Mouse (Mus musculus): Measurements from ENCODE around the gene Pdk4. TPM values are rescaled to one million over a fixed set of nuclear protein-coding genes. Genes with fewer than 3 reads are reported as not detected.

Gene Pdk4
- polyA plus RNA-seq, 1 experiment from 2014 or later: 2.1 TPM

GRCm38 (mm10) chr6:5441221-5441620 is 54.9 kb downstream of the Pdk4 start:
- no peak overlapping the region for H3K4me2 ChIP-seq
- peaks cover 11% of the 10 kb centered on the region for H3K4me1 ChIP-seq (replicated peaks; ENCODE audit: control insufficient read depth, insufficient read depth, low read length)
- no peak overlapping the region for H3K27ac ChIP-seq (ENCODE audit: low read depth, low read length)
- no peak for ATAC-seq (replicated peaks; ENCODE audit: low FRiP score)
- no peaks in the 10 kb centered on the region for H3K36me3 ChIP-seq (ENCODE audit: control insufficient read depth, insufficient read depth, low read length)
- no peak overlapping the region for H3K9ac ChIP-seq (ENCODE audit: low read depth, low read length)
- H3K4me3 ChIP-seq (ENCODE audit: low read depth, low read length): no peak overlapping the region
- no peak for DNase-seq (ENCODE audit: low spot score)
- WGBS: 88% methylated on average over 6 of the region's 6 CpGs
- H3K9me3 ChIP-seq (ENCODE audit: control insufficient read depth, low read length): no peaks in the 10 kb centered on the region
- no peaks in the 10 kb centered on the region for H3K27me3 ChIP-seq (replicated peaks; ENCODE audit: control insufficient read depth, insufficient read depth, low read length)

DNA sequence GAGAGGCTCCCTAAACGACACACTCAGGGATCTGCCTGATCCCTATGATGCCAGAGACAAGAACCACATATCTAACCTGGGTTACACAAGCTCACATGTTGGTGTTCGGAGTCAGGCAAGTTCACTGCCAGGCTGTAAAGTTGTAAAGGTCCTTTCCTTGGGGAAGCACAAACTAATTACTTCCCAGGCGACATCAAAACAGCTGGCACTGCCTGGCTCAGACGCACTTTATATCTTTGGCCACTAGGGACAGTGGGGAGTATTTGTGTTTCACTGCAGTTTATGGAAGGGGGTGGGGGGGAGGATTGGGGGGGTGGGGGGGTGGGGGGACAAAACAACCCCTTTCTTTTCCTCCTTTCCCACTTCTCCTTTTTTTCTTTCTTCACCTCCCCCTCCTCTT is 58.4 kb downstream of the Pdk4 start:
- Histone ChIP-seq H3K4me2 (no peak overlapping the region), H3K4me1 (replicated peaks; ENCODE audit: control insufficient read depth, insufficient read depth, low read length) (peaks cover 6% of the 10 kb centered on the region), H3K36me3 (ENCODE audit: control insufficient read depth, insufficient read depth, low read length) (no peaks in the 10 kb centered on the region), H3K4me3 (ENCODE audit: low read depth, low read length) (no peak overlapping the region), H3K9ac (ENCODE audit: low read depth, low read length) (no peak overlapping the region), H3K27ac (ENCODE audit: low read depth, low read length) (no peak overlapping the region), H3K27me3 (replicated peaks; ENCODE audit: control insufficient read depth, insufficient read depth, low read length) (no peaks in the 10 kb centered on the region), H3K9me3 (ENCODE audit: control insufficient read depth, low read length) (no peaks in the 10 kb centered on the region)
- WGBS: 40% methylated on average over 4 of the region's 4 CpGs
- no peak for ATAC-seq (replicated peaks; ENCODE audit: low FRiP score)
- DNase-seq (ENCODE audit: low spot score): no peak

- Histone ChIP-seq H3K9me3 (ENCODE audit: control insufficient read depth, low read length) (no peaks in the 10 kb centered on the region), H3K4me3 (ENCODE audit: low read depth, low read length) (no peak overlapping the region), H3K36me3 (ENCODE audit: control insufficient read depth, insufficient read depth, low read length) (no peaks in the 10 kb centered on the region), H3K9ac (ENCODE audit: low read depth, low read length) (no peak overlapping the region), H3K27me3 (replicated peaks; ENCODE audit: control insufficient read depth, insufficient read depth, low read length) (no peaks in the 10 kb centered on the region), H3K27ac (ENCODE audit: low read depth, low read length) (no peak overlapping the region), H3K4me2 (no peak overlapping the region), H3K4me1 (replicated peaks; ENCODE audit: control insufficient read depth, insufficient read depth, low read length) (no peaks in the 10 kb centered on the region)
- ATAC-seq (replicated peaks; ENCODE audit: low FRiP score) (no peak), DNase-seq (ENCODE audit: low spot score) (no peak)
- 81% methylated on average over 2 of the region's 2 CpGs for WGBS
These were observed 62.2 kb downstream of the Pdk4 start for GRCm38 (mm10) chr6:5433887-5434286.

Other genes starting within 250 kb of the Pdk4 start
- 17.8 and 18.5 TPM in 2 replicates for gene Pon3, start 240.0 kb downstream of the Pdk4 start, polyA plus RNA-seq (2014; fragmentation: Nextera tagmentation; extraction: Ambion mirVana)
- 60.1 and 61.2 TPM in 2 replicates for gene Pon2, start 197.9 kb downstream of the Pdk4 start, polyA plus RNA-seq (2014; fragmentation: Nextera tagmentation; extraction: Ambion mirVana)
- 100 and 109 TPM in 2 replicates for gene Asb4, start 112.9 kb downstream of the Pdk4 start, polyA plus RNA-seq (2014; fragmentation: Nextera tagmentation; extraction: Ambion mirVana)
- gene Dync1i1, start 229.3 kb upstream of the Pdk4 start, polyA plus RNA-seq (2014; fragmentation: Nextera tagmentation; extraction: Ambion mirVana): 0.49 and 0.84 TPM in 2 replicates

All from liver, embryonic 11.5 days (tissue).